Mouse (Mus musculus) E14TG2a.4 (cell line): Measurements from ENCODE around the gene Krt17.
"Not testable (repeated sequence)": the region's sequence is repeated elsewhere in the genome, so short reads cannot be mapped to it uniquely, and the experiment has no call there.

Experiments
- H3K27me3 ChIP-seq: 2 replicates; pipeline ENCODE4 v1.6.1; 2014; ENCODE audit warnings: low read length, control low read depth; ENCODE audit not compliant: insufficient read depth
- H3K36me3 ChIP-seq: 2 replicates; pipeline ENCODE4 v1.6.1; 2014; ENCODE audit warnings: low read length, control low read depth; ENCODE audit not compliant: insufficient read depth
- H3K4me1 ChIP-seq: replicated peaks from 2 replicates; pipeline ENCODE4 v1.6.1; 2014; ENCODE audit warnings: low read depth, low read length, control low read depth
- H3K4me3 ChIP-seq: replicated peaks from 2 replicates; pipeline ENCODE4 v1.5.1; 2014; ENCODE audit warnings: mild to moderate bottlenecking, low read length
- H3K9me3 ChIP-seq: 2 replicates; pipeline ENCODE4 v1.6.1; 2014; ENCODE audit warnings: low read length, control low read depth
- CTCF ChIP-seq: conservative IDR thresholded peaks from 2 replicates; pipeline ENCODE4 v1.5.1; 2014; ENCODE audit warnings: low read length
- NANOG ChIP-seq: IDR thresholded peaks from 2 replicates; pipeline ENCODE4 v1.6.1; 2014; ENCODE audit warnings: borderline replicate concordance, low read length, mixed read lengths
- POU5F1 ChIP-seq: IDR thresholded peaks from 2 replicates; pipeline ENCODE4 v1.6.1; 2014; ENCODE audit warnings: low read length, borderline replicate concordance

Krt17 gene

GRCm38 (mm10) chr11:100257967-100258366 lies 2.9 kb downstream of the Krt17 start:
- TF ChIP-seq POU5F1 (no peak), NANOG (no peak), CTCF (no peak)

GRCm38 (mm10) chr11:100255514-100255913 lies 5.3 kb downstream of the Krt17 start:
- TF ChIP-seq NANOG (no peak), CTCF (no peak), POU5F1 (no peak)
- no peaks in the 10 kb centered on the region for H3K9me3 ChIP-seq
- peaks cover 49% of the 10 kb centered on the region for H3K4me1 ChIP-seq
- peaks cover 14% of the 10 kb centered on the region for H3K27me3 ChIP-seq
- H3K36me3 ChIP-seq, result peaks cover 13% of the 10 kb centered on the region
- H3K4me3 ChIP-seq, result no peak overlapping the region

More at GRCm38 (mm10) chr11:100257967-100258366, 2.9 kb downstream of the Krt17 start:
- peaks cover 14% of the 10 kb centered on the region for H3K27me3 ChIP-seq
- H3K36me3 ChIP-seq, result peaks cover 13% of the 10 kb centered on the region
- no peak overlapping the region for H3K4me3 ChIP-seq
- H3K4me1 ChIP-seq, result peaks cover 74% of the 10 kb centered on the region
- no peaks in the 10 kb centered on the region for H3K9me3 ChIP-seq

- TF ChIP-seq POU5F1 (no peak), NANOG (no peak), CTCF (no peak)
- peaks cover 41% of the 10 kb centered on the region for H3K4me1 ChIP-seq
- peaks cover 10% of the 10 kb centered on the region for H3K27me3 ChIP-seq
- no peaks in the 10 kb centered on the region for H3K9me3 ChIP-seq
- H3K36me3 ChIP-seq, result peaks cover 13% of the 10 kb centered on the region
- H3K4me3 ChIP-seq, result no peak overlapping the region
Measured at GRCm38 (mm10) chr11:100254360-100255090, 6.3 kb downstream of the Krt17 start.

- H3K4me3 ChIP-seq, result no peak within 1 kb of the TSS
- TF ChIP-seq NANOG (no peak), POU5F1 (no peak), CTCF (no peak)
- H3K4me1 ChIP-seq, result peaks cover 9% of the 10 kb centered on the region
- H3K36me3 ChIP-seq, result no peaks in the 10 kb centered on the region
- H3K9me3 ChIP-seq, result no peaks in the 10 kb centered on the region
- peaks cover 3% of the 10 kb centered on the region for H3K27me3 ChIP-seq
Measured at GRCm38 (mm10) chr11:100248852-100249465, 11.9 kb downstream of the Krt17 start, which contains the start of gene Krt16. Gene Krt16 (minus strand): TSS chr11:100248902.

DNA sequence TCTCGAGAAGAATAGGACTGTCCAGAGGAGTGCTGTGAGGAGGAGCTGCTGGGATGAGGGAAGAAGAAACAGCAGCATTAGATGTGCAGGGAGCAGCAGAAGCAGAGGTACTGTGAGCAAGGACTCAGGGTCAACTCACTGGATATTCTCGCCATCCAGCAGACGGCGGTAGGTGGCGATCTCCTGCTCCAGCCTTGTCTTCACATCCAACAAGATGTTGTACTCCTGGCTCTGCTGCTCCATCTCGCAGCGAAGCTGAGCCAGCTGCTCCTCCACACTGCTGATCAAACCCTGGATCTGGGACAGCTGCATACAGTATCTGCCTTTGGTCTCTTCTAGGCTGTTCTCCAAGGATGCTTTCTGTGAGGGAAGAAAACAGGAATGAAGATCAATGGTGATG lies 14.4 kb downstream of the Krt17 start:
- H3K4me3 ChIP-seq, H3K36me3 ChIP-seq, H3K4me1 ChIP-seq, H3K9me3 ChIP-seq, H3K27me3 ChIP-seq: not testable (repeated sequence)

GRCm38 (mm10) chr11:100240272-100240671 lies 20.6 kb downstream of the Krt17 start:
- H3K27me3 ChIP-seq, H3K4me1 ChIP-seq, H3K36me3 ChIP-seq, H3K4me3 ChIP-seq: not testable (repeated sequence)
- H3K9me3 ChIP-seq, result peaks cover 15% of the 10 kb centered on the region

DNA sequence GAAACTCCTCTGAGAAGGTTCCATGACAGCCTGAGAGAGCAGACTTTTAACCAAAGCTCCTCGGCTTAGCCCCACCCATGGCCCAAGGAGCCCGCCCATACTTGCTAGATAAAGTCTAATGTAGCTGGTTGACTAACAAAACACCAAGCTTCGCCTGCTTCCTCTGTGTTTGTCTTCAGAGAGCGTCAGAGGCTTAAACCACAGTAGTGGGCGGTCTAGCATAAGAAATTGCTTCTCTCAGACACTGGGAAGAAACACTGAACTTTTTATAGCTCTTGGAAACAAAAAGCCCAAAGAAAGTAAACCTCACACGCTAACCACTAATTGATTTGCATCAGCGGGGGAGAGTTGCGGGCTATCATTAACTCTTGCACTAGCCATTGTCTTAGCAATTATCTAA lies 39.1 kb downstream of the Krt17 start:
- H3K36me3 ChIP-seq, result no peaks in the 10 kb centered on the region
- no peak for TF ChIP-seq POU5F1
- TF ChIP-seq NANOG, result no peak
- TF ChIP-seq CTCF, result no peak

DNA sequence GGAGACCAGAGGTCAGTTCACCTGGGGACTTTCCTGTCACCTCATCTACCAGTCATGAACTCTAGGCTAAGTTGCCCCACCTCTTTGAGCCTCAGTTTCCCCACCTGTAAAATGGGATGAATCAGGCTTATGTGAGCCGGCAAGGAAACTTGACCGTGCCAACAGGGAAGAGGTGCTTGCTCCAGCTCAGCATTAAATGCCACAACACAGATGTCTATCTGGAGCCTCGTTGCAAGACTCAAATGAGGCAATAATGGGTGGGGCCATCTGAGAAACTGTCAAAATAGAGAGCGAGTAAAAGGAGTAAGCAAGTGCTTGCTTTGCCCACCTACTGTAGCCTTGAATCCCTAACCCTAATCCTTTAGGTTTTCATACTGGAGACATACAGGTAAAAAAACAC lies 41.5 kb downstream of the Krt17 start:
- no peaks in the 10 kb centered on the region for H3K9me3 ChIP-seq
- TF ChIP-seq POU5F1, result no peak
- no peak for TF ChIP-seq CTCF
- no peak for TF ChIP-seq NANOG
- H3K27me3 ChIP-seq, result 0 out of 2 replicates have a peak, but pooled peaks cover 4% of the 10 kb centered on the region
- peaks cover 25% of the 10 kb centered on the region for H3K4me1 ChIP-seq
- H3K4me3 ChIP-seq, result no peak overlapping the region
- no peaks in the 10 kb centered on the region for H3K36me3 ChIP-seq

More for the DNA sequence above, 39.1 kb downstream of the Krt17 start:
- Histone ChIP-seq H3K4me1 (peaks cover 18% of the 10 kb centered on the region), H3K9me3 (peaks cover 6% of the 10 kb centered on the region), H3K27me3 (no peaks in the 10 kb centered on the region), H3K4me3 (no peak overlapping the region)

GRCm38 (mm10) chr11:100208542-100208941 lies 52.3 kb downstream of the Krt17 start:
- Histone ChIP-seq H3K9me3 (peaks cover 17% of the 10 kb centered on the region), H3K27me3 (peaks cover 25% of the 10 kb centered on the region), H3K4me3 (no peak overlapping the region), H3K36me3 (no peaks in the 10 kb centered on the region), H3K4me1 (peaks cover 32% of the 10 kb centered on the region)
- no peak for TF ChIP-seq NANOG
- TF ChIP-seq CTCF, result no peak
- TF ChIP-seq POU5F1, result no peak
